Mouse (Mus musculus): Measurements from ENCODE around the gene Slc36a4. TPM values are rescaled to one million over a fixed set of nuclear protein-coding genes. Genes with fewer than 3 reads are reported as not detected.

Gene Slc36a4
- total RNA-seq, 2 experiments from 2014 or later = 18.2 to 19.3 TPM

GRCm38 (mm10) chr9:15792076-15792475, 82.5 kb downstream of the Slc36a4 start:
- DNase-seq (ENCODE audit: low spot score in 2 of 2) = no peak

Other genes with a start within 250 kb of the Slc36a4 start
- 10 to 100 TPM; 18.9 to 20.3 TPM for gene Smco4, start 216.3 kb upstream of the Slc36a4 start, total RNA-seq (2021)
- under 1 TPM; 0.41 to 0.44 TPM for gene Deup1, start 81.8 kb upstream of the Slc36a4 start, total RNA-seq (2021)
- not detected for gene Mtnr1b, start 164.8 kb downstream of the Slc36a4 start, total RNA-seq (2021)